Mouse (Mus musculus) myocyte (in vitro differentiated cells): ENCODE measurements around the gene St6galnac3.

ENCODE experiments used
- POLR2A ChIP-seq: IDR thresholded peaks from one replicate; pipeline ENCODE4 v1.6.1; 2011; ENCODE audit warnings: low read depth, mild to moderate bottlenecking, control low read depth, moderate library complexity; ENCODE audit not compliant: insufficient read length
- TCF12 ChIP-seq: IDR thresholded peaks from one replicate; pipeline ENCODE4 v1.6.1; 2011; ENCODE audit warnings: mild to moderate bottlenecking, control low read depth; ENCODE audit not compliant: poor library complexity, insufficient read depth, severe bottlenecking

DNA sequence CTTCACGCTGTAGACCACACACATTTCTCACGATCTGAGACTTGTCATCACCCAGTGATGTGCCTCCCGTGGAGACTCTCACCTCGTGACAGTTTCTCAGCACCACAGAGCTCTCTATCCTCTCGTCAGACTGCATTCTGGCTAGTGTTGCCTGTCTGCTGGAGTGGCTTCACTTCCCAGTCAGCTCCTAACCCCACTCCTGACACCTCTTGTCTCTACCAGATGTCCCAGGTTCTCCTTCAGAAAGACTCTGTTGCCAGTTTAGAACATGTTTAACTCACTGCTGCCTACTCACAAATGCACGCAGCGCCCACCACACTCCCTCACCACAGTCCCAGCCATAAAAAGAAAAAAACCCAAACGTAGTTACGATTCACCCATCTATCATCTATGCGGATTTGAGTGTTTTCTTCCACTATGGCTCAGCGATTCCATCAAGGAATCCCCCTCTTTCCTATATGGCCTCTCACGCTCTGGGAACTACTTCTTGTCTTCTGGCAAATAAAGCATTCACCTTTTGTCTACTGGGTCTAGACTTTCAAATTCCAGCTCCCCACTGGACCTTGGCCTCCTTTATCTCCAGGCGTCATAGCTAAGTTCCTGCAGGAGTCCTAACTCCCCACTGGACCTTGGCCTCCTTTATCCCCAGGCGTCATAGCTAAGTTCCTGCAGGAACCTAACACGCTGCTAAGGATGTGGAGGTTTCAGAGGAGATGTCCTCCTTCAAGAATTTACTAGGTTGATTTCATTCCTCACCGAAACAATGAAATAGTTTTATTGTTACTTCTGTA is 371.5 kb downstream of the St6galnac3 start:
- no peak for TF ChIP-seq TCF12
- no peak for TF ChIP-seq POLR2A
